Mouse (Mus musculus) kidney, postnatal 0 days (tissue): ENCODE measurements around the gene Kcnip4. TPM values are rescaled to one million over a fixed set of nuclear protein-coding genes. Genes with fewer than 3 reads are reported as not detected.

Experiments
- ATAC-seq: fragments of 200-750 bp; cut with Nextera tagmentation; replicated peaks from 2 replicates; pipeline ENCODE4 v1.8.0; 2017; ENCODE audit warnings: low read depth, moderate number of reproducible peaks, moderate TSS enrichment, moderate library complexity; ENCODE audit not compliant: low FRiP score
- DNase-seq: peaks from one replicate; pipeline ENCODE4 v3.0.0-alpha.2; 2016; ENCODE audit warnings: low spot score
- H3K27ac ChIP-seq: fragments of 300-500 bp; sonication (generic); 2 replicates; pipeline ENCODE4 v1.5.1; 2014; ENCODE audit warnings: mild to moderate bottlenecking
- H3K27me3 ChIP-seq: fragments of 300-500 bp; sonication (generic); 2 replicates; pipeline ENCODE4 v1.6.1; 2014; ENCODE audit warnings: low read length, mixed read lengths; ENCODE audit not compliant: insufficient read depth
- H3K36me3 ChIP-seq: fragments of 300-500 bp; sonication (generic); 2 replicates; pipeline ENCODE4 v1.6.1; 2014; ENCODE audit warnings: low read length, mixed read lengths; ENCODE audit not compliant: insufficient read depth
- H3K4me1 ChIP-seq: fragments of 300-500 bp; sonication (generic); replicated peaks from 2 replicates; pipeline ENCODE4 v1.6.1; 2014; ENCODE audit warnings: antibody characterized with exemption, low read length, mixed read lengths; ENCODE audit not compliant: insufficient read depth
- H3K4me2 ChIP-seq: fragments of 300-500 bp; sonication (generic); 2 replicates; pipeline ENCODE4 v1.6.1; 2014; ENCODE audit warnings: mild to moderate bottlenecking, low read length, moderate library complexity, mixed read lengths
- H3K4me3 ChIP-seq: fragments of 300-500 bp; sonication (generic); replicated peaks from 2 replicates; pipeline ENCODE4 v1.5.1; 2014; ENCODE audit warnings: low read depth, low read length
- H3K9ac ChIP-seq: fragments of 300-500 bp; sonication (generic); 2 replicates; pipeline ENCODE4 v1.6.1; 2014; ENCODE audit warnings: low read depth, low read length
- H3K9me3 ChIP-seq: fragments of 300-500 bp; sonication (generic); replicated peaks from 2 replicates; pipeline ENCODE4 v1.6.1; 2016; ENCODE audit warnings: low read length, inconsistent platforms, mixed read lengths
- CTCF ChIP-seq: IDR thresholded peaks from 2 replicates; pipeline ENCODE4 v1.5.1; 2016; ENCODE audit warnings: antibody characterized with exemption, low read depth, mild to moderate bottlenecking, moderate library complexity
- WGBS: fragments of 180-500 bp; shearing (Covaris S2); extraction: QIAGEN DNeasy Blood & Tissue Kit; methylation state at CpG from one replicate; pipeline ENCODE4 v1.1.7; 2014; 5-methylcytosine and 5-hydroxymethylcytosine counted together
- polyA plus RNA-seq: library from polyadenylated mRNA; unstranded; fragments of >200 nt; fragmentation: Nextera tagmentation; extraction: Ambion mirVana; gene quantifications from 2 replicates; pipeline ENCODE4 v1.2.1, GENCODE M21; 2015

The Kcnip4 gene
- polyA plus RNA-seq, 1 experiment from 2014 or later = 1.2 TPM

DNA sequence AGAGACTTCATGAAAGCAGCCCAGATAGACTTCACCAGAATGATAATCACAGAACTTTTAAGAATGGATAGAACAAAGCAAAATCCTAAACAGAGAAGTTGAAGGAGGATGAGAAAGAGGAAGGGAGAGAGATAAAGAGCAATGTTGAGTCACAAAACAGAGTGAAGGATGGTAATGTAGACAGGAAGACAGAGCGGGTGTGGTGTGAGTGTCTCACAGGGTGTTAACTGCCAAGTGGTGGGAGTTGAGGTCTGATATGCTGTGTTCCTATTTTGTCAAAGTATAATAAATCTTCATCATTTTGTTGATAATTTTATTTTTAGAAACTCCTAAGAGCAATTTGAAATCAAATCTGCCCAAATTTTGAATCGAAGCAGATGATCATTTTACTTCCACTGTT lies 592.8 kb downstream of the Kcnip4 start:
- no peak overlapping the region for H3K9ac ChIP-seq
- ATAC-seq (no peak), DNase-seq (no peak)
- no peaks in the 10 kb centered on the region for H3K9me3 ChIP-seq
- no peak overlapping the region for H3K27ac ChIP-seq
- no peaks in the 10 kb centered on the region for H3K27me3 ChIP-seq
- H3K4me2 ChIP-seq = no peak overlapping the region
- H3K4me1 ChIP-seq = no peaks in the 10 kb centered on the region
- H3K4me3 ChIP-seq = no peak overlapping the region
- WGBS = 76% methylated on average over 2 of the region's 2 CpGs
- no peaks in the 10 kb centered on the region for H3K36me3 ChIP-seq
- no peak for TF ChIP-seq CTCF

DNA sequence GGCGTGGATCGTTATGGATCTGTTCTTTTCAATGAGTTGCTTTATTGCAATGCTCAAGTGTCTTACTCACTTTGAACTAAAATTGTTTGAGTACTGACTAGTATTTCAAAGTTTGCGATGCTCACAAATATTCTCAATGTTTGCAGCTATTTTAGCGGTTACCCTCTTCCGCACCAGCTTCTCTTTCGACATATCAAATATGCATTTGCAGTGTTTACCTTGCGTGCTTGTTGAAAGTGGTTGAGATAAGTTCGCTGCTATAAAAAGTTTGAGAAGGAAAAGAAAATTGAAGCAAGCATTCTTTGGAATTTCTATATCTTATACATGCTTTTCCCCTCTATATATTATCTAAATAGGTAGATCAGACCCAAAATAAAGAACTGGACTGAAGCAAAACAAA lies 634.5 kb downstream of the Kcnip4 start:
- DNase-seq (no peak), ATAC-seq (no peak)
- TF ChIP-seq CTCF = no peak
- no peak overlapping the region for H3K9ac ChIP-seq
- H3K9me3 ChIP-seq = no peaks in the 10 kb centered on the region
- no peak overlapping the region for H3K27ac ChIP-seq
- no peaks in the 10 kb centered on the region for H3K27me3 ChIP-seq
- H3K36me3 ChIP-seq = no peaks in the 10 kb centered on the region
- WGBS = 73% methylated on average over 8 of the region's 8 CpGs
- H3K4me1 ChIP-seq = no peaks in the 10 kb centered on the region
- H3K4me2 ChIP-seq = peak overlapping the region; percentile 45; the same call in 1 of the 2 replicates
- H3K4me3 ChIP-seq = no peak overlapping the region

- 12% methylated on average over 18 of the region's 18 CpGs for WGBS
- H3K9me3 ChIP-seq = no peaks in the 10 kb centered on the region
- no peaks in the 10 kb centered on the region for H3K27me3 ChIP-seq
- H3K4me2 ChIP-seq = peak overlapping the region; percentile 45
- H3K36me3 ChIP-seq = no peaks in the 10 kb centered on the region
- DNase-seq = peak; percentile 6
- H3K27ac ChIP-seq = no peak overlapping the region
- peak; percentile 52; the same call in 1 of the 2 replicates for ATAC-seq
- H3K4me1 ChIP-seq = no peaks in the 10 kb centered on the region
- no peak overlapping the region for H3K9ac ChIP-seq
- no peak for TF ChIP-seq CTCF
- peak overlapping the region; percentile 5; the same call in 1 of the 2 replicates for H3K4me3 ChIP-seq
Observed at GRCm38 (mm10) chr5:48889395-48890194, 635.1 kb downstream of the Kcnip4 start.

DNA sequence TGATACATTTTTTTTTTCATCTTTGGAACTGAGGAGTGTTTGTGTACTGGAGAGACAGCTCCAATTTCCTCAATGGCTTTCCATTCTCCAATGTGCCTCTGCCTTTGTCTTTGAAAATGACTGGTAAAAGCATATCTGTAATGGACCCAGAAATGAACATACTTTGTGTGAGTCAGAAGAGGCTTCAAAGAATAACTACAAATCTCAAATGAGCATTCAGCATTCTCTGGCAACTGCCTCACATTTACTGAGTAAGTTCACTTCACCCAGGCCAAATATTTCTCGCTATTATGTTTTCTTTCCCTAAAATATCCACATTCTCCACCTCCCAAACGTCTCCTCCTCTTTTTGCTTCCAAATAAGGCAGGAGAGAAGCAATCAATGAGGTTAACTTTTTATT lies 646.6 kb downstream of the Kcnip4 start:
- peak; percentile 66 for DNase-seq
- ATAC-seq = no peak
- Histone ChIP-seq H3K27ac (no peak overlapping the region), H3K9ac (no peak overlapping the region), H3K36me3 (no peaks in the 10 kb centered on the region), H3K27me3 (no peaks in the 10 kb centered on the region), H3K9me3 (no peaks in the 10 kb centered on the region), H3K4me3 (no peak overlapping the region), H3K4me2 (no peak overlapping the region), H3K4me1 (no peaks in the 10 kb centered on the region)
- TF ChIP-seq CTCF = no peak
- 49% methylated on average over 2 of the region's 2 CpGs for WGBS

GRCm38 (mm10) chr5:48864268-48864967 lies 660.3 kb downstream of the Kcnip4 start:
- Histone ChIP-seq H3K4me2 (no peak overlapping the region), H3K4me1 (no peaks in the 10 kb centered on the region), H3K9ac (no peak overlapping the region), H3K36me3 (no peaks in the 10 kb centered on the region), H3K9me3 (no peaks in the 10 kb centered on the region), H3K4me3 (no peak overlapping the region), H3K27me3 (no peaks in the 10 kb centered on the region), H3K27ac (no peak overlapping the region)
- 80% methylated on average over 3 of the region's 3 CpGs for WGBS
- ATAC-seq (no peak), DNase-seq (no peak)
- no peak for TF ChIP-seq CTCF

GRCm38 (mm10) chr5:48840971-48841370 lies 683.7 kb downstream of the Kcnip4 start:
- Histone ChIP-seq H3K27ac (no peak overlapping the region), H3K27me3 (no peaks in the 10 kb centered on the region), H3K4me3 (no peak overlapping the region), H3K9ac (no peak overlapping the region), H3K4me2 (no peak overlapping the region), H3K9me3 (no peaks in the 10 kb centered on the region), H3K36me3 (no peaks in the 10 kb centered on the region), H3K4me1 (no peaks in the 10 kb centered on the region)
- WGBS = 37% methylated on average over 2 of the region's 2 CpGs
- no peak for TF ChIP-seq CTCF
- DNase-seq (no peak), ATAC-seq (no peak)
